Mouse (Mus musculus): Measurements from ENCODE around the gene Polr1e.

GRCm38 (mm10) chr4:44982440-44983130 lies 35.8 kb upstream of the Polr1e start:
- TF ChIP-seq POLR2A (IDR thresholded peaks at IDR 0.05; ENCODE audit: borderline replicate concordance, low read depth, low read length), result no peak
- no peak for TF ChIP-seq CTCF (IDR thresholded peaks at IDR 0.05; ENCODE audit: low read depth, low read length)

Measured in bone marrow macrophage, adult 2 months (primary cell).